Mouse (Mus musculus): ENCODE measurements at regions not wholly inside any gene's neighbourhood (a gene's known extent, or its start where the extent isn't known, plus 50 kb on each side); places are given as distances from the start of the nearest gene placed in this dataset.

- no peak for TF ChIP-seq CTCF (IDR thresholded peaks at IDR 0.05; ENCODE audit: borderline replicate concordance, insufficient read depth, low read depth, low read length)
- TF ChIP-seq POLR2A (IDR thresholded peaks at IDR 0.05; ENCODE audit: borderline replicate concordance, insufficient read depth, low read length): no peak
These were observed 76.9 kb upstream of the Zwint start for GRCm38 (mm10) chr10:72577713-72578112.

All from cerebellum, adult 2 months (tissue).